Mouse (Mus musculus) lung, postnatal 0 days (tissue): Measurements from ENCODE around the gene Fmo6.

Experiments used
- CTCF ChIP-seq: IDR thresholded peaks from 2 replicates; pipeline ENCODE4 v1.5.1; 2016; ENCODE audit warnings: antibody characterized with exemption, mild to moderate bottlenecking
- EP300 ChIP-seq: IDR thresholded peaks from 2 replicates; pipeline ENCODE4 v1.6.1; 2016; ENCODE audit warnings: antibody characterized with exemption, mild to moderate bottlenecking, control low read depth

GRCm38 (mm10) chr1:162986777-162987176 lies 49.5 kb upstream of the Fmo6 start:
- no peak for TF ChIP-seq CTCF
- no peak for TF ChIP-seq EP300
